Comparison of ENCODE assay signal across 25 mouse cellular contexts in the genomic region with DNA sequence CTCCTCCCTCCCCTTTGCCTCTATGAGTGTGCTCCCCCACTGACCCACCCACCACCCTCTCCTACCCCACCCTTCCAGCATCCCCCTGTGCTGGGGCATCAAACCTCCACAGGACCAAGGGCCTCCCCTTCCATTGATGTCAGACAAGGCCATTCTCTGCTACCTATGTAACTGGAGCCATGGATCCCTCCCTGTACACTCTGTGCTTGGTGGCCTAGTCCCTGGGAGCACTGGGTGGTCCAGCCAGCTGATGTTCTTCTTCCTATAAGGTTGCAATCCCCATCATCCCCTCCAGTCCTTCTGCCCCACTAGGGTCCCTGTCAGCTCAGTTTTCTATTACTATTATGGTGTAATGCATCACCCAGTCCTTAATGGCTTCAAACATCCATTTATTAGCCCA.
"Had no signal": no experiment of that assay in that cellular context is flagged by ENCODE, and none has a peak within 500 bp of the region (broad histone marks: within the 10 kb centered on the region; RNA-seq: fewer than 3 reads in every experiment).

No protein-coding gene starts in this region.

- H3K4me2 ChIP-seq: limb, embryonic 13.5 days; liver, embryonic 12.5 days; liver, embryonic 15.5 days; lung, embryonic 15.5 days; midbrain, embryonic 15.5 days; stomach, embryonic 15.5 days had no signal

- H3K9me3 ChIP-seq: limb, embryonic 10.5 days; midbrain, embryonic 15.5 days; stomach, embryonic 15.5 days had no signal

- H3K36me3 ChIP-seq: limb, embryonic 10.5 days; limb, embryonic 13.5 days; liver, embryonic 12.5 days; liver, embryonic 15.5 days; lung, embryonic 15.5 days; midbrain, embryonic 15.5 days; stomach, embryonic 15.5 days had no signal

- DNase-seq: kidney, adult 18-20 months; kidney, adult 9 months; kidney, postnatal 14 days; kidney, postnatal 4 days; layer of hippocampus, postnatal 36 days; liver; lung, adult 18-20 months; lung, postnatal 10 days; lung, postnatal 36 days; retina, postnatal 1 day; right cerebral cortex, postnatal 25 days; spleen, adult 18-20 months; thymus, adult 2 months; thymus, postnatal 14 days; thymus, postnatal 4 days had no signal

- ATAC-seq: intestine, embryonic 16.5 days; liver, embryonic 12.5 days; midbrain, embryonic 15.5 days had no signal

- H3K27me3 ChIP-seq: limb, embryonic 13.5 days; liver, embryonic 12.5 days; liver, embryonic 15.5 days; lung, embryonic 15.5 days; megakaryocyte, embryonic 14.5 days; midbrain, embryonic 15.5 days; stomach, embryonic 15.5 days had no signal

- H3K4me3 ChIP-seq: limb, embryonic 10.5 days; limb, embryonic 13.5 days; liver, embryonic 12.5 days; liver, embryonic 15.5 days; lung, embryonic 15.5 days; megakaryocyte, embryonic 14.5 days; midbrain, embryonic 10.5 days; midbrain, embryonic 15.5 days; stomach, embryonic 15.5 days had no signal

- H3K27ac ChIP-seq: limb, embryonic 10.5 days; limb, embryonic 13.5 days; liver, embryonic 12.5 days; liver, embryonic 15.5 days; lung, embryonic 15.5 days; midbrain, embryonic 10.5 days; stomach, embryonic 15.5 days had no signal

- H3K9ac ChIP-seq: limb, embryonic 13.5 days; liver, embryonic 12.5 days; liver, embryonic 15.5 days; lung, embryonic 15.5 days; midbrain, embryonic 15.5 days; stomach, embryonic 15.5 days had no signal

- H3K4me1 ChIP-seq: limb, embryonic 10.5 days; liver, embryonic 12.5 days; liver, embryonic 15.5 days; lung, embryonic 15.5 days; megakaryocyte, embryonic 14.5 days; stomach, embryonic 15.5 days had no signal
